Mouse (Mus musculus): ENCODE results near the gene Il3ra.

DNA sequence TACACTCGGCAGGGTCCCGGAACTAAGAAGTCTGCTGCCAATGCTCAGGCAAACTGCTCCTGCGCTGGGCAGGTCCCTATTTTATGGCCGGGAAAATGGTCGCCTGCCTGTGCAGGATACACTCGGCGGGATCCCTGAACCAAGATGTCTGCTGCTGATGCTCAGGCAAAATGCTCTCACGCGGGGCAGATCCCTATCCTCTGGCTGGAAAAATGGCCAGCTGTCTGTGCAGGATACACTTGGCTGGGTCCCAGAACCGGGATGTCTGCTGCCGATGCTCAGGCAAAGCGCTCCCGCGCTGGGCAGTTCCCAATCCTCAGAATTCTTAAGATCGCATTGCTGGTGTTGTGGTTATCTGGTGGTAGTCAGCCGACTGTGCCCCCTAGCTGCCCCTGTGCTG lies 37.1 kb upstream of the Il3ra start:
- no peak for TF ChIP-seq CTCF (IDR thresholded peaks at IDR 0.05; ENCODE audit: low read depth, low read length)
- TF ChIP-seq POLR2A (IDR thresholded peaks at IDR 0.05; ENCODE audit: borderline replicate concordance, low read depth, low read length): no peak

All from bone marrow macrophage, adult 2 months (primary cell).